Mouse (Mus musculus) layer of hippocampus, adult 11-12 months (tissue): ENCODE measurements around the gene Gpr27.

Source experiments
- DNase-seq: peaks from one replicate; pipeline ENCODE4 v3.0.0; 2022; ENCODE audit warnings: low spot score

Gpr27 gene

DNA sequence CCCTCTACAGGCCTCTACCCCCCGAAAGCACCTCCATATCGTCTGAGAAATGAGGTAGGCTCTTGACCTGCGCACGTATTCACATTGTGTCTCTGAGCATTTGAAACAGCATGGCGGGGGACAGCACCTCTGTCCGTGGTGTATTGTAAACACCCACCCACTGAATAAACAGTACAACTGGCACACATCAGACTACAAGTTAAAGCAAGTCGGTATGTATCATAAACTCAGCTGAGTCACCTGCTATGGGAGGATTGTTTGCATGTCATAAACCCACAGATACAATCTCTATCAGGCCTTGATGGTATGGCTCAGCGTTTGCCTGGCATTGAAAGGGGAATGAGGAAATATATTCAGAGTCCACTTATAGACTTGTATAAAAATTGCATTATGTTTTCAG lies 15.2 kb upstream of the Gpr27 start:
- DNase-seq = no peak

DNA sequence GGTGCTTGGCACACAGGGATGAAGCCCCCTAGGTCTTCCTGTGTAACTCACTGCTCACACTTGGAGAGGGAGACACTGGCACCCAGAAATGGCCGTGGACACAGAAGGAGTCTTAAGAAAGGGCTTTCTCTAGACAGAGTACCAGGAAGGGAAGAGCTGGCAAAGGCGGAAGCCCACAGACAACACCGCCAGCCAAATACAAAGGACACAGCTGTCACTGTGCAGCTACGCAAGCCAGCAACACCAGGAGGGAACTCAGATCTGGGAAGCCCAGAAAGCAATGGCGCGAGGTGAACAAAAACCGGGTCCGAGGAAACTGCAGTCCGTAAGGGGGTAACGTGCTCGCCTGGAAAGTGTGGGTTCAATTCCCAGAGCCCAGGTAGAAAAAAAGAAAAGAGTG lies 14.4 kb upstream of the Gpr27 start:
- no peak for DNase-seq

DNA sequence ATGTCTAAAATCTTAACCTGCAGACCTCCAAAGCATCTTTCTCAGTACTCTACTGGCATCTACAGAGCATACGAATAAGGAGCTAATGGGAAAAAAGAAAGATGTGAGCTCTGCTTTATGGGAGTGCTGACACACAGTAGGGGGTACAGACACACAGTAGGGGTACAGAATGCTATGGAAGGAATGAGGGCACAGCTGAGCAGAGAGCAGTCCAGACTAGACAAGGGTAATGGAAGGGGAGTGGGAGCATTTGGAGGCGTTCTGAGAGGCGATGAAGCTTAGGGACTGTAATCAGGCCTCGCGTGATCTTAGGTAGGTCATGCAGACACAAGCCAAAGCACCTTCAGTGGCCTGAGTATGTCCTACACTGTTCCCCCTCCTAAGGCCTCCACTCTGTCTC lies 8.5 kb upstream of the Gpr27 start:
- DNase-seq = no peak

DNA sequence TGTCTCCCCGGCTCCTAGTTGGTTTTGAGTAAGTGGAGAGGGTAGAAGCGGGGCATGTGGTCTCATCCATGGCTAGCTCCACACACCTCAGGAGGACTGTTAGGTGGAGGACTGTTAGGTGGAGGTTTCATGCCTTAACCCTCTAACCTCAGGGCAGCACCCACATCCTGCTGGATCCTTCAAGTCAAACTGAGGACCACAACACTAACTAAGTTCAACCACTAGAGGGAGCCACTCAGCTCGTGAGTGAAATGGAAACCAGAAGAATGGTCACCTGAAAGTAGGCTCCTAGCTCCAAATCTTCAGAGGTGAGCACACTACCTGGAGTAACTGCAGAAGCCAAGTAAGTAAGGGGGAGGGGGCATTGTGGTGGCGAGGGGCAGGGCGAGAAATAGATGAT lies 7.6 kb upstream of the Gpr27 start:
- DNase-seq = no peak

DNA sequence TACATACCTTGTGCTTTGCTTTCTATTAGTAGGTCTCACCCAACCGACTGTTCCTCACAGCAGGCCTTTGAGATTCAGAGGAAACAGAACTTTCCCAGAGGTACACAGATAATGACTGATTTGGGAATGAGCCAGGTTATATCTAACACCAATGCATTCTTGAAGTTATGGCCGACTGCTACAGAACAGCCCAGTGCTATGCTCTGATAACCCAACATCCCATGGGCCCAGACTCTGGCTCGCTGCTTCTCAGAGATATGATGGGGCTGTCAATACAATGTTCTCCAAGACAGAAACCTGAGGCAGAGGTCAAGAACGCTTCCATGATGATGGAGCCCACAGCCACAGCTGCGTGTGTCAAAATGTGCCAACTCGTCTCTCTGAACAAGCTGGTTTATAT lies 4.0 kb upstream of the Gpr27 start:
- DNase-seq = no peak

DNA sequence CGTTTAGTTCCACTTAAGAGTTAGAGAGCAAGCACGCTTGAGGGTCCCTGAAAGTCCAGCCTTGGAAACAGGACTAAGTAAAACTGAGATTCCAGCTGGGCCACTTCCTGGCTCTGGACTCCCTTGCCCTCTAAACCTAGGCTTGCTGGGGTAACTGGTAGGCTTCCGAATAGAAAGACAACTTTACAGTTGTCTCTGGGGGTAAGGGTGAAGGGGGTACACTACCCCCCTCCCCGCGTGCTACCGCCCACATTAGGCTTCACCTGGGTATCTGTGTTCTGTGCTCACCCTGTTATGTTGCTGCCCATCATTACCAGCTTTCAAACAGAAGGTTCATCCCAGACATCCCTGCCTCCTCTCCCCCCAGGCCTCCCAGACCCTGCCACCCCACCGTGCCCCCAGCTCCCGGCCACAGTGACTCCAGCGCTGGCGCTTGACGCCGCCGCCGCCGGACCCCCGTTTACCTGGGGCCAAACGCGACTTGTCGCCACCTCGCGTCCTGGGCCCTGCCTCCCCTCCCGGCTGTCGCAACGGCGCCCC lies 743 bp upstream of the Gpr27 start:
- DNase-seq = no peak

DNA sequence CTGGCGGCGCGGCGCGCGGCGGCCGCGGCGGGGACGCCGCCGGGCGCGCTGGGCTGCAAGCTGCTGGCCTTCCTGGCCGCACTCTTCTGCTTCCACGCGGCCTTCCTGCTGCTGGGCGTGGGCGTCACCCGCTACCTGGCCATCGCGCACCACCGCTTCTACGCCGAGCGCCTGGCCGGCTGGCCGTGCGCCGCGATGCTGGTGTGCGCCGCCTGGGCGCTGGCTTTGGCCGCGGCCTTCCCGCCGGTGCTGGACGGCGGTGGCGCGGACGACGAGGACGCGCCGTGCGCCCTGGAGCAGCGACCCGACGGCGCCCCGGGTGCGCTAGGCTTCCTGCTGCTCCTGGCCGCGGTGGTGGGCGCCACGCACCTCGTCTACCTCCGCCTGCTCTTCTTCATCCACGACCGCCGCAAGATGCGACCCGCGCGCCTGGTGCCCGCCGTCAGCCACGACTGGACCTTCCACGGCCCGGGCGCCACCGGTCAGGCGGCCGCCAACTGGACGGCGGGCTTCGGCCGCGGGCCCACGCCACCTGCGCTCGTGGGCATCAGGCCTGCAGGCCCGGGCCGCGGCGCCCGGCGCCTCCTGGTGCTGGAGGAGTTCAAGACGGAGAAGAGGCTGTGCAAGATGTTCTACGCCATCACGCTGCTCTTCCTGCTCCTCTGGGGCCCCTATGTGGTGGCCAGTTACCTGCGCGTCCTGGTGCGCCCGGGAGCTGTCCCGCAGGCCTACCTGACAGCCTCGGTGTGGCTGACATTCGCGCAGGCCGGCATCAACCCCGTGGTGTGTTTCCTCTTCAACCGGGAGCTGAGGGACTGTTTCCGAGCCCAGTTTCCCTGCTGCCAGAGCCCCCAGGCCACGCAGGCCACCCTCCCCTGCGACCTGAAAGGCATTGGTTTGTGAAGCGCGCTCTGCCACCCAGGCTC lies 700 bp downstream of the Gpr27 start:
- no peak for DNase-seq

DNA sequence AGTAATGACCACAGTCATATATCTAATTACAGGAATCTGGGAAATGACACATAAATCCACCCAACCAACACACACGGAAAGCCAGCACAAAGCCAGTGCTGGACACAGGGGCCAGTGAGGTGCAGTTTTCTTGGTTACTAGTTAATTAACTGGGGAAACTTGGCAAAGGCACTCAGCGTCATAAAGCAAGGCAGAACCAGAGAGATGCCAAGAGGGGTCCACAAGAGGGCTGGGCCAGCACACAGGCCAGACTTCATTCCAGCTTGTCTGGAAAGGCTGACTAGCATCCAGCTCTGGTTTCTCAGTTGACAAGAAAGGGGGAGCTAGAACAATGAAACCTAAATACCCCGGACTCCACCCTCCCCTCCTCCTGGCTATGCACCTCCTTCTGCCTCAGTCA lies 8.0 kb downstream of the Gpr27 start:
- no peak for DNase-seq

DNA sequence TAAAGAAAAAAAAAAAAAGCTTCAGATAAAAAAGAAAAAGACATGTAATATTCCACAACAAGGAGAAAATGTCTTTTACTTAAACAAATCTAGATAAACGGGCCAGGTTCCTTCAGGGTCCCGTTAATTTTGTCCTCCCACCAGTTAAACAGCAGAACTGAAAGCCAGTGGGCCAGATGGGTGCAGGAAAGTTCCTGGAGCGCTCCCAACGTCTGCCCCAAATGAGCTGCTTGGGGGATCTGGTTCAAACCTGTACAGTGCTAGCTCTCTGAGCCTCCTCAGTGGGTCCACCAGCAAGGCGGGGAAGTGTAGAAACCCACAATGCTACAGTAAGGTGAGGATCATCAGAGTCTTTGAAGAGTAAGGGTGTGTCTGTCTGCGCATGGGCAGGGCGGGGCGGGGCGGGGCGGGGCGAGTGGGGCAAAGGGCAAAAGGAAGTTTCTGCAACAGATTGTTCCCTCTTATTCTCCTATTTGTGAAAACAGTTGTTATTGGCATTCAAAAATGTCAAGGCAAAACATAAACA lies 19.2 kb downstream of the Gpr27 start:
- DNase-seq = no peak

DNA sequence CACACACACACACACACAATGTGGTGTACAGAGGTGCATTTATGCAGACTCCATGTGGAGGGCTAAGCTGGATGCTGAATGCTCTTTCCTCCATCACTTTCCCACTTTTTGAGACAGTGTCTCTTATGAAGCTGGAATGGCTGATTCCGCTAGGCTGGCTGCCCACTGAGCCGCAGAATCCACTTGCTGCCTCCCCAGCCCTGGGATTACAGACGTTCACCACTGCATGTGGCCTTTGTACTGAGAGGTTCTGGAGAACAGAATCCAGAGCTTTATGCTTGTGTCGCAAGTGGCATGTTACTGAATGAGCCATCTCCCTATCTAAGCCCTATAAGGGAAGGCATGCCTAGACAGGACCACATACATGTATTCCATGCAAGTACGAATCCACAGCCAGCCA lies 20.8 kb downstream of the Gpr27 start:
- DNase-seq = no peak

DNA sequence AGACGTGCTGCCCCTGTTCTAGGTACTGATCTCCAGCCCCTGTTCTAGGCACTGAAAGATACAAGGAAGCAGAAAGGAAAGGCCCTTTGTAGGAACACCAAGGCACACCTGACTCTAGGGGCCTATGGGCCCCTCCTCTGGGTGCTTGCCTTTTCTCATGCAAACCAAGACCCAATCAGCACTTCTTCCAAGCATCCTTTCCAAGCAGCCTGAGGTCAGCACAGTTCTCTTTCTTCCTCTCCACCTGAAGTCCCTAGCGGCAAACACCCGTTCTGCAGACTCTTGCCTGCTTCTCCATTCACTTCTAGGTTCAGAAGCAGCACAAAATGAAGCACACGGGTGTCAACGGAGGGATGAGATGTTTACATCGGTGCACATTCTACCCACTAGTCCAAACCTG lies 22.7 kb downstream of the Gpr27 start:
- DNase-seq = no peak

DNA sequence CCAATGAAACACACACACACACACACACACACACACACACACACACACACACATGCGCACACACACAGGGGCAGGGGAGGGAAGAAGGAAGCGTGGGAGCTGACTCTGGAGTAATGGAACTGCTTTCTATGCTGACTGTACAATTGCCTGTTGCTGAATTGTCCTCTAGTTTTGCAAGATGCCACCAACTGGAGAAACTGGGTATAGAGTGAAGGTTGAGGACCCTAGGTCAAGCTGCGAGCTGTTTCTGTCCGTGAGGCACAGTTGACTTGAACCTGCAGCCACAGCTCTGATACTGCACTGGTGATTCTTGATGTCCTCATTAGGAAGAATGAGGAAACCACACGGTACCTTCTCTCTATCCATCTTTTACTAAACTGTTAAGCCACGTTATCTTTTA lies 23.4 kb downstream of the Gpr27 start:
- no peak for DNase-seq

DNA sequence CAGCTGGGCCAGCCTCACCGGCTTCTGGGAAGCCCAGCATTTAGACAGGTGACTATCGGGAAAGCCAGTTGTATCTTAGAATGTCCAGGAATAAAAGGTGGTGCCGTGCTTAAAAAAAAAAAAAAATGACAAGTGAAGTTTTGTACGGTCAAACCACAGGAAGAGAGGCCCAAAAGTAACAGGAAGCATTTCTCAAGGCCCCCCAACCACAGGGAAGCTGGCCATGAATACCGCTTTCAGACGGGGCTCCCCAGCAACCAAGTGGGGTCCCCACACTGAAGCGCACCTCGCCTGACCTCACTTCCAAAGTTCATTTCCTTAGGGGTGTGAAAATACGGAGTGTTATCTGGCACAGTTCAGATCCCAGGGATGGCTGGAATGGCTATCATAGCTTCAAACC lies 28.6 kb downstream of the Gpr27 start:
- no peak for DNase-seq

DNA sequence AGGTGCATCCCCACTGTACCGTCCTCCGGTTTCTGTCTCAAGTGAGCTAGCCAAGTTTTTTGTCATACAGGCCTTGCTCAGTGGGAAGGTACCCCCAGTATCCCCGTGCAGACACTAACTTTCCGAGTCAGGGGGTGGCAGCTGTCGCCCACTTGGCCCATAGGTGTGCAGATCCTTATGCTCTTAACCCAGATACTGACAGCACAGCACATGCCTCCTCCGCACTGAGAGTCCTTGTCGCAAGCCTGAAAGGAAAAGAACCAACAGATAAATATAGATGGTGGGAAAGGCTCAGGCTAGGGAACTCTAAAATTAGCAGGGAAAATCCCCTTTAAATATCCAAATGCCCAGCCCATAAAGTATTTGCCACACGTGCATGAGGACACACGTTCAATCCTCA lies 29.9 kb downstream of the Gpr27 start:
- no peak for DNase-seq

DNA sequence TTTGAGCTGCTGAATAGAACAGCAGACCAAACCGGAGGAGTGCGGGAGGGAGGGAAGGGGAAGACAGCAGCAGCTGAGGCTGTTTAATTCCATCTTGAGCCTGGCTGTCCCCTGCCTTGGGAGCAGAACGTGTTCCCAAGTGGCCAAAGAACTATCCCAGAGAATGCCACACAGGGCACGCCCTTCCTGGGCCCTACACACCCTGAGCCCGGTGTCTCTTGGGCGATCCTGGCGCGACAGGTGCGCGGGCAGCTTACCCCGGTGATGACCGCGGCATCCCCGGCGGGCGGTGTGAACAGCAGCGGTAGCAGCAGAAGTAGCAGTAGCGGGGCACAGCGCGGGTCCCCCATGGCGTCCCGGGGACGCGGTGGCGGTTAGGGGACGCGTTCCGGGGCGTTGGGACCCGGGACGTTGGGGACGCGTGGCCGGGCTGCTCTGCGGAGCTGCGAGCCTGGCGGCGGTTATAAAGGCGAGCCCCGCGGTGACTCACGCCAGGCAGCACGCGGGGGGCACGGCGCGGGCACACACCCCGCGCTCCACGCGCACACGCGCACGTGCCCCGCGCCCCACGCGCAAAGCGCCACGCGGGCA lies 33.6 kb downstream of the Gpr27 start, which contains the start of gene Prok2:
TSS of gene Prok2 (minus strand) at position 422 of the 591 bp plus-strand sequence.
- no peak for DNase-seq

DNA sequence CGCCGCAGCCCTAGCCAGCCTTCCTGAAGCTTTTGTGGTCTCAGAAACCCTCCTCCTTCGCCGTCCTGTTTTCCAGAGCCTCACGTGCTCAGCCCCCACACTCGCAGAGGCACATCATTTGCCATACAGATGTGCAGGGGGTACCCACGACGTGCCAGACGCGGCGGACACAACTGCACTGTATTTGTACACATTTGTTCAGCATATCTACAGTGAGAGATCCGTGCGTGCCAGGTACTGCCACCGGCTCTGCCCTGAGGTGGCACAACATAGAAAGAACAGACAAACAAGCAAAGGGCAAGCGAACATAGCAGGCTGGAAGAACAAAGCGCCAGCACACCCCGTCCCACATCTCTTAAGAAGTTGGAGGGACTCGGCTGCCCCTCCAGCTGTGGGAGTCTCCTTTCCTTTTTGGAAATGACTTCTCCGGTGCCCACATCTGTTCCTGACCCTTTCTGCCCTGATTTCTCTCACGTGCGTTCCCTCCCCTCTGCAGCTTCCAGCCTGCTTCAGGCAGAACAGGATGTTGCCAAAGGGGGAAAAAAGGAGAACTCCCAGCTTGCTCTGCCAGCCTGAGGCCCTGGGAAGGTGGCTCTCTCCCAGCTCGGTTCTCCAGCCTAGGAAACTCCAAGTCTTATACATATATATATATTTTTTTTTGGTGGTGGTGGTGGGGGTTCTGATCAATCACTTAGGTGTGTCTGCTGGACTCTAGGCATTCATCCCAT lies 34.3 kb downstream of the Gpr27 start:
- DNase-seq = no peak

DNA sequence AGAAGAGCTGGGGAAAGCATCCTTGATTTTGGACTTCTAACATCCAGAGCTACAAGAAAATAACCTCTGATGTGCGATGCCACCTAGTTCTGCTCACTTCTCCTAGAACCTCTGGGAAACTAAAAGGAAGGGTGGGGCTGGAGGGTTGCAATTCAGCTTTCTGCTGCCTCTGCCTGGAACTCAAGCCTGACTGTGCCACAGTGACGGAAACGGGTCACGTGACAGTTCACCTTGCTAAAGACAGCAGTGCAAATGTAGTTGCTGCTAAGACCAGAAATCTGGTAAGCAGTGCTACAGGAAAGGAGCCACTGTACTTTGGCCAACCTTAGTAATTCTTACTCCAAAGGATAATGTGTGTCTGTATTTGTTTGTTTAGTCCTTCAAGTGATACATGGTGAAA lies 37.4 kb downstream of the Gpr27 start:
- DNase-seq = no peak

DNA sequence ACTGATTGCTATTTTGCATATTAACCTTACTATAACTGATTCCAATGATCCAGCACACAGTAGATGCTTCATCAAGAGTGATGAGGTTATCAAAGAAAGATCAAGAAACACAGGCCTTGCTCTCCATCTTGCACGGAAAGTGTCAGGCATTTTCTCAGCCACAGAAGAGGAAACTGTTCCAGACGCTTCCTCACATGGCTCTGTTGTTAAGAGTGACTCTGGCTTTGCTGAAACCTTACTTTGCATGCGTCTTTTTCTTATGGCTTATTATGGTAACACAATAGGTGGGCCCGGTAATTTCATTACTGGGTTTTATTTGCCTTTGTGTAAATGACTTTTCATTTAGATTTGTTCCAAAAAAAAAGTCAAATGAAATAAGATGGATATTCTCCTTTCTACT lies 39.4 kb downstream of the Gpr27 start:
- no peak for DNase-seq

DNA sequence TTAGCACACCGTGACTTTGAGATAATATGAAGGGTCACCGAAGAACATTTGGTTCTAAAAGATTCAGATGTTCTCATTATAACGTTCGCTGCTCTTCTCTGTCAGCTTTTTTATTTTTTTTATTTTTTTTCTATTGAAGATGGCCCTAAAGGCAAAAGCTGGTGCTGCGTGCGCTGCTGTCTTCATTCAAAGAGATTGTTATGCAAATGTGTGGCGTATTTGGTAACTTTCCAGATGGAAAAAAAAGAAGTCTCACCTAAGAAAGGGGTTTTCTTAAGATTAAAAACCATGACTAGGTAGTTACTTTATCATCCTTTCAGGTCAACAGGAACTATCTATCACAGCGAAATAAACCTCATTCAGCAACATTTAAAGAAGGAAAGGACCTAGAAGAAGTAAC lies 40.2 kb downstream of the Gpr27 start:
- no peak for DNase-seq

DNA sequence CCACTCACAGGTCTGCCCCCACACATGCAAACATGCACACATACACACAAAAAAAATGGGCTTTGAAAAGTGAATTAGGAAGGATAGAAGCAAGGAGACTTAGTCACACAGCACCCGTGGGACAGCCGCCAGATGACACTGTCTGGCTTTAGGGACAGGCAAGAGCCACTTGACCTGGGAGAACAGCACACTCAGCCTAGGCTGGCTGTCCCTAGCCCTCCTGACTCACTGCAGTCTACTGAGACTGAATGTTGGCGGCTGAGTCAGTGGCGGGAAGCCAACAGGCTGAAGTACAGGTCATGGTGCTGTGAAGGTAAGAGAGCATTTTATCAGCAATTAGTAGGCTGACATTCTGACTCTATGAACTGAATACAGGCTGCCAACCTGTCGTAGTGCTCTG lies 42.2 kb downstream of the Gpr27 start:
- no peak for DNase-seq

DNA sequence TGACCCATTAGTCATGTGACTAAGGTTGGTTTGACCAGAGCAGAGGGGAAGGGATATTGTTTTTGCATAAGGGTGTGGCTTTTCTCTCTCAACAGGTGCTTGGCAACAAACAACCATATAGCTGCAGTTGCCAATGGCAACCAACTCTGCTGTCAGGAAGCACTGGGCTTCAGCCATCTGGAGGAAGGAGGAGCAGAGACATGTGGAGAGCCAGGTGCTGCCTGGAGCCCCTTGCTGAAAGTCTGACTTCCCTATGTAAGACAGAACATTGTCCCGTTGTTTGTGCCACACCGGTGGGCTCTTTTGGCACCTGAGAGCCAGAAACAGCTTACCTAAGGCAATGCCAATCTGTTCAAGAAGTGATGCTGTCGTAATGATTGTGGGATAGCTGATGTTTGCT lies 50.4 kb downstream of the Gpr27 start:
- DNase-seq = peak; percentile 11
